Mouse (Mus musculus) kidney, adult 2 months (tissue): ENCODE measurements at regions not wholly inside any gene's neighbourhood (a gene's known extent, or its start where the extent isn't known, plus 50 kb on each side); places are given as distances from the start of the nearest gene placed in this dataset.

Experiments
- DNase-seq: peaks from one replicate; pipeline ENCODE4 v3.0.0; 2021
- H3K27ac ChIP-seq: fragments of 200-500 bp; 2 replicates; pipeline ENCODE4 v1.5.1; 2012; ENCODE audit warnings: low read depth, low read length, control low read depth, inconsistent platforms; ENCODE audit not compliant: insufficient read depth
- H3K27me3 ChIP-seq: fragments of 200-500 bp; replicated peaks from 2 replicates; pipeline ENCODE4 v1.6.1; 2012; ENCODE audit warnings: mild to moderate bottlenecking, moderate library complexity, low read length, inconsistent platforms; ENCODE audit not compliant: control insufficient read depth, insufficient read depth
- H3K36me3 ChIP-seq: fragments of 200-500 bp; 2 replicates; pipeline ENCODE4 v1.6.1; 2012; ENCODE audit warnings: mild to moderate bottlenecking, moderate library complexity, low read length, inconsistent platforms; ENCODE audit not compliant: control insufficient read depth, insufficient read depth
- H3K4me1 ChIP-seq: fragments of 200-500 bp; 2 replicates; pipeline ENCODE4 v1.6.1; 2011; ENCODE audit warnings: low read length; ENCODE audit not compliant: control insufficient read depth, insufficient read depth
- H3K4me3 ChIP-seq: fragments of 200-500 bp; 2 replicates; pipeline ENCODE4 v1.5.1; 2011; ENCODE audit warnings: mild to moderate bottlenecking, low read depth, low read length, control low read depth; ENCODE audit not compliant: insufficient read depth
- CTCF ChIP-seq: fragments of 200-500 bp; conservative IDR thresholded peaks from 2 replicates; pipeline ENCODE4 v1.5.1; 2011; ENCODE audit warnings: low read depth, mild to moderate bottlenecking, control low read depth, low read length, moderate library complexity, mixed read lengths; ENCODE audit not compliant: insufficient read depth, insufficient read length
- POLR2A ChIP-seq: fragments of 200-500 bp; IDR thresholded peaks from one replicate; pipeline ENCODE4 v1.6.1; 2011; ENCODE audit warnings: low read depth, low read length, control low read depth
- WGBS: fragments of 180-500 bp; shearing (Covaris S2); methylation state at CpG from one replicate; pipeline ENCODE4 v1.1.7; 2018; 5-methylcytosine and 5-hydroxymethylcytosine counted together

DNA sequence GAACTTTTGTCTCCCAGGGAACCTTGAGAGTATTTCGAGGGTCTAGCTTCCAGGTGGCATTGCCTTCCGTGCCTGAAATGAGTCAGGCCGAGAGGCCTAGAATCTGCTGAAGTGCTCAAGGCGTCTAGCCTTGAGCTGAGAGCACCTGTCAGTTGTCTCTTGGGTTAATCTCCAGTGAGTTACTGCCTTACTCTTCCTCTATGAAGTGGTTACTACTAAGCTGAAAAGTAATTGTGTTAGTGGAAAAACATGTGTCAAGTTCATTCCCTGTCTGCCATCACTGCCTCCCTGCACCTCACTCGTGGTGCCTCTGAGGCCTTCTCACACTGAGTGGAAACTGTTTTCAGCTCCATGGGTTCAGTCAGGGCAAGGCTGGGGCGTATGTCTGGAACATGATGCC is 69.0 kb upstream of the Egln3 start:
- no peak overlapping the region for H3K4me3 ChIP-seq
- no peak for DNase-seq
- H3K36me3 ChIP-seq: no peaks in the 10 kb centered on the region
- no peaks in the 10 kb centered on the region for H3K27me3 ChIP-seq
- H3K27ac ChIP-seq: no peak overlapping the region
- TF ChIP-seq CTCF (no peak), POLR2A (no peak)
- no peaks in the 10 kb centered on the region for H3K4me1 ChIP-seq
- 79% methylated on average over 6 of the region's 6 CpGs for WGBS

DNA sequence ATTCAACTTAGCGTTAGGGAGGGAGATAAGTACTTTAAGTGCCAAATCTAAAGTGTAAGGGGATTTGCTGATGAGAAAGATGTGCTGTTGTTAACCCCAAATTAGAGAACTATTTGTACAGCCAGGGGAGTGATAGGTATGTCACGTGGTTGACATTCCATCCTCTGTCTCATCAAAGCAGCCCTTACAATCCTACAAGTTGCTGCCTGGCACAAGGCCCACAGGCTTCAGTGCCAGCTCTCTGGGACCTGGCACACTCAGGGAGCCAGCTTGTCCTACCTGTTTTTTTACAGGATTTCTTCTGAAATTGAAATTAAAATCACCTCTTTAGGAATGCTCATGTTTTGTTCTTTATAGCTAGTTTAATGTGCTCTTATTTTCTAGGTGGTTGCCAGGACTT is 68.6 kb upstream of the Egln3 start:
- Histone ChIP-seq H3K4me1 (no peaks in the 10 kb centered on the region), H3K27ac (no peak overlapping the region), H3K4me3 (no peak overlapping the region), H3K36me3 (no peaks in the 10 kb centered on the region), H3K27me3 (no peaks in the 10 kb centered on the region)
- 54% methylated on average over 2 of the region's 2 CpGs for WGBS
- peak; percentile 59 for DNase-seq
- TF ChIP-seq POLR2A (no peak), CTCF (no peak)

DNA sequence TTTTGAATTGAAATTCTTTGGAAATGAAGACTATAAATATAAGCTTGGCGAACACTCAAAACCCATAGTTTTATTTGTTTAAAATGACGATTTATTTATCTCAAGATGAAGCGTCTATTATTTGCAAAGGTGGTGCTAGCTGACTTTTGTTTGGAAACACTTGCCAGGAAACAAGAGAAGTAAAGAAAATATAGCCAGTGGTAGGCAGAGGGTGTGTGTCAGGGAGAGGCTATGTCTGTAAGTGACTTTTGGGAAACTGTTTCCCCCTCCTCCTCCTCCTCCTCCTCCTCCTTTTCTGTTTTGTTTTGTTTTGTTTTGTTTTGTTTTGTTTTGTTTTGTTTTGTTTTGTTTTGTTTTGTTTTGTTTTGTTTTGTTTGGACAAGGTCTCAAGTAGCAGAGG is 62.2 kb upstream of the Egln3 start:
- no peak overlapping the region for H3K4me3 ChIP-seq
- no peaks in the 10 kb centered on the region for H3K27me3 ChIP-seq
- WGBS: 84% methylated on average over 3 of the region's 3 CpGs
- TF ChIP-seq CTCF (no peak), POLR2A (no peak)
- no peak overlapping the region for H3K27ac ChIP-seq
- H3K4me1 ChIP-seq: peaks cover 7% of the 10 kb centered on the region; the same call in 1 of the 2 replicates
- DNase-seq: no peak
- H3K36me3 ChIP-seq: no peaks in the 10 kb centered on the region

DNA sequence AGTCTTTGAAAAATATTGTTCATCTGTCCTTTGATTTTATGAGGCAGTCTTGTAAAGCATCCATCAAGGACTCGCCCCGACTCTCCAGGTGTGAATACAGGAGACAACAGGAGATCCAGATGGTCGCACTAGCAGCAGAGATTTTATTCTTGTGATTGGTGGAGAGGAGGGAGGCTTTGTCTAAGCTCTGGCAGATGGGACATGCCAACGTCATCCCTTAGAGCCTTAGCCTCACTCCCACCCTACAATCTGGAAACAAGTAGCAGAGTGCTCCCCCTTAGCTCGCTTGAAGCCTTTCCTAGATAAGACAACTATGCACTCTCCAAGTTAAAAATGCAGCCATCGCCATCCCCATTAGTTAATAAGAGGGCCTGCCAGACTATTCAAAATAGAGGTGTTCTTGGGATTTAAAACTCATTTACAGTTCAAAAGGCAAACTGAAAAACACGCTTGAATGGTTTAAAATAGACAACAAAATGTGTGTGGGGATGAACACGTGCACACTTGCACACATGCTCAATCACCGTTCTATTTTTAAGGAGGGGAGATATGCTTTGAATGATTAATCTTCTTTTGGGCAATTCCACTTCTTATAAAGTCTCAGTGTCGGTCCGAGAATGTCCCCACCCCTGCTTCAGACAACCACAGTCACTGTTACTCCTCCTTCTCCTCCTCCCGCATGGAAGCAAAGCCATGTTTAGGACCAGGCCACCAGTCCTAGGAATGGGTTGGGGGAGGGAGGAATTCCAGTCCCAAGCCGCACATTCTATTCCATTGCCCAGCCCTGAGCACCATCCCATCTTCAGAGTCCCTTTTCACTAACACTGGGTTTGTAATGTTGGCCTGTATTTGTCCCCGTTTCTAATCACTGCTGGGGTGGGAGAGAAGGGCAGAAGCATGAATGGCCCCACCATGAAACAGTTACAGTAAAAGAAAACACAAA is 61.5 kb upstream of the Egln3 start:
- no peak for DNase-seq
- no peak for TF ChIP-seq POLR2A
- no peak for TF ChIP-seq CTCF
- H3K4me3 ChIP-seq: no peak overlapping the region
- no peaks in the 10 kb centered on the region for H3K36me3 ChIP-seq
- peaks cover 7% of the 10 kb centered on the region; the same call in 1 of the 2 replicates for H3K4me1 ChIP-seq
- H3K27ac ChIP-seq: no peak overlapping the region
- 74% methylated on average over 14 of the region's 14 CpGs for WGBS
- no peaks in the 10 kb centered on the region for H3K27me3 ChIP-seq

DNA sequence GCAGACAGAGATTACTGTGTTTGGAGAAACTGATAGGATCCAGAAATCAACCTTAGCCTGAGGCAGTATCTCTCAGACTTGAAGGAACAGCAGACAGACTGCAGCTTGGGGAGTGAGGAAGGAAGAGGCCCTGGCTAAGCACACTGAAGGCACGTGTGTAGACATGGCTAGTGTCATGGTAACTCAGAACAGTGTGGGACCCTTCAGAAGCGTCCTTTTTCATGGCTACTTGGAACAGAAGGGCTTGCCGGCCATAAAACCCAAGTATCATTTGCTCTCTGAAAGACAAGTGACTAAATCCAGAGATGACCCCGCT is 60.7 kb upstream of the Egln3 start:
- Histone ChIP-seq H3K4me3 (no peak overlapping the region), H3K27ac (no peak overlapping the region), H3K4me1 (peaks cover 7% of the 10 kb centered on the region; the same call in 1 of the 2 replicates), H3K27me3 (no peaks in the 10 kb centered on the region), H3K36me3 (no peaks in the 10 kb centered on the region)
- no peak for TF ChIP-seq CTCF
- no peak for TF ChIP-seq POLR2A
- WGBS: 86% methylated on average over 4 of the region's 4 CpGs
- no peak for DNase-seq

DNA sequence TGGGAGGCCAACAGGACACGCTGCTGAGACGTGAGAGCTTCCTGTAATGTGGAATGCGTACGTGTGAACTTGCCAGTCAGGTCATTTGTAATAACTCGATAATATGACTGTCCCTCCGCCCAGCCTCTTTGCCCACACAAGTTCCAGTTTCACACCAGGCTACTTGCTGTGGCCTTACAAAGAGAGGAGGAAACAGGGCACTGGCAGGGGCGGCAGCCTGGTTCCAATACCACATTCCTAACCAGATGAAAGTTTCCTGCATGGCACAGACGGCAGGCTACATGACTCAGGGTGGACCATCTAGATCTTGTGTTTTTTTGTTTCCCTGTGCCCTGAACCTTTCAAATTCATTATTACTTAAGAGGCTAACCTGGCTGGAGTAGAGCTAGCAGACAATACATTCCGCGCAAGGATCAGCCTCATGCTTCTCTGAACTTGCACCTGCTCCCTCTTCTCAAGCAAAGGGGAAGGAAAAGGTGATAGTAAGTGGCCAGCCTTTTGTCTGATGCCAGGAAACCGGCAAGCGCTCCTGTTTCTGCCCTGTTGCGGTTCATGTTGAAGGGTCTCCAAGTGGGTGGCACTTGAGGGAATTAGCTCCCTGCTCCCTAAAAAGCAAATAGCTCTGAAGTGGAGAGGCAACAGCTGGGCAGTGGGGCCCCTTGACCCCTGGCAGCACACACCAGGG is 60.2 kb upstream of the Egln3 start:
- WGBS: 56% methylated on average over 13 of the region's 13 CpGs
- no peak overlapping the region for H3K27ac ChIP-seq
- no peaks in the 10 kb centered on the region for H3K36me3 ChIP-seq
- DNase-seq: peak; percentile 42
- no peak overlapping the region for H3K4me3 ChIP-seq
- H3K27me3 ChIP-seq: no peaks in the 10 kb centered on the region
- TF ChIP-seq POLR2A (no peak), CTCF (no peak)
- H3K4me1 ChIP-seq: peaks cover 7% of the 10 kb centered on the region; the same call in 1 of the 2 replicates
